Mouse (Mus musculus): ENCODE results near the gene Akap7. TPM values are rescaled to one million over a fixed set of nuclear protein-coding genes. Genes with fewer than 3 reads are reported as not detected.
A peak's percentile ranks its signal among the peaks of the same experiment; 100 is the strongest.

Akap7 gene
- polyA plus RNA-seq, 1 experiment from 2014 or later = 19.8 TPM

- no peak overlapping the region for H3K4me2 ChIP-seq
- no peak overlapping the region for H3K4me3 ChIP-seq (replicated peaks)
- no peak overlapping the region for H3K9ac ChIP-seq (replicated peaks)
- H3K27me3 ChIP-seq = no peaks in the 10 kb centered on the region
- H3K4me1 ChIP-seq (replicated peaks) = no peaks in the 10 kb centered on the region
- WGBS = 94% methylated on average over 4 of the region's 4 CpGs
- H3K9me3 ChIP-seq = no peaks in the 10 kb centered on the region
- no peak for ATAC-seq (ENCODE audit: insufficient number of reproducible peaks, insufficient read depth, low FRiP score, low TSS enrichment, low read depth)
- H3K27ac ChIP-seq = no peak overlapping the region
- H3K36me3 ChIP-seq = no peaks in the 10 kb centered on the region
Observed at GRCm38 (mm10) chr10:25253006-25253405, 54.7 kb downstream of the Akap7 start.

- Histone ChIP-seq H3K9me3 (no peaks in the 10 kb centered on the region), H3K27me3 (no peaks in the 10 kb centered on the region), H3K9ac (replicated peaks) (no peak overlapping the region), H3K4me2 (no peak overlapping the region), H3K27ac (no peak overlapping the region), H3K4me1 (replicated peaks) (no peaks in the 10 kb centered on the region), H3K4me3 (replicated peaks) (no peak overlapping the region), H3K36me3 (no peaks in the 10 kb centered on the region)
- no peak for ATAC-seq (ENCODE audit: insufficient number of reproducible peaks, insufficient read depth, low FRiP score, low TSS enrichment, low read depth)
- 41% methylated on average over 12 of the region's 12 CpGs for WGBS
Observed at GRCm38 (mm10) chr10:25250108-25250507, 57.6 kb downstream of the Akap7 start.

GRCm38 (mm10) chr10:25246173-25246572 is 61.5 kb downstream of the Akap7 start:
- Histone ChIP-seq H3K4me3 (replicated peaks) (no peak overlapping the region), H3K27ac (no peak overlapping the region), H3K9me3 (no peaks in the 10 kb centered on the region), H3K36me3 (no peaks in the 10 kb centered on the region), H3K4me1 (replicated peaks) (no peaks in the 10 kb centered on the region), H3K9ac (replicated peaks) (no peak overlapping the region), H3K27me3 (no peaks in the 10 kb centered on the region), H3K4me2 (no peak overlapping the region)
- WGBS = 48% methylated on average over 4 of the region's 4 CpGs
- ATAC-seq (ENCODE audit: insufficient number of reproducible peaks, insufficient read depth, low FRiP score, low TSS enrichment, low read depth) = no peak

DNA sequence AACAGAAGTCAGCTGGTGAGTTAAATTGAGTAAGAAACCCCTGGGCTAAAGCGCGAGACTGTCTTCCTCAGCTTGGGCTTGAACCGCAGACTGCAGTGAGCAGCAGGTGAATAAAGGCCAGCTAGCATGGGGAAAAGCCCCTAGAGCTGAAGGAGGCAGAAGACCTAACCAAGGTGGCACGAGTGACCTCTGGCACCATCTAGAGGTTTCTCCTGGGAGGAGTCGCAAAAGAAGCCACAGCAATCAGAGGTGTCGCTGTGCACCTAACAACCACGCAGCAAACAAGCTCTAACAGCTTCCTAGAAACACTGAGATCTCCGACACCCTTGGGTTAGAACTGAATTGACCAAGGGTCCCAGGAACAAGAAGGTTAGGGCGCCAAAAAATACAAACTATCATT is 68.5 kb downstream of the Akap7 start:
- WGBS = 33% methylated on average over 9 of the region's 9 CpGs
- ATAC-seq (ENCODE audit: insufficient number of reproducible peaks, insufficient read depth, low FRiP score, low TSS enrichment, low read depth) = no peak
- H3K27ac ChIP-seq = no peak overlapping the region

DNA sequence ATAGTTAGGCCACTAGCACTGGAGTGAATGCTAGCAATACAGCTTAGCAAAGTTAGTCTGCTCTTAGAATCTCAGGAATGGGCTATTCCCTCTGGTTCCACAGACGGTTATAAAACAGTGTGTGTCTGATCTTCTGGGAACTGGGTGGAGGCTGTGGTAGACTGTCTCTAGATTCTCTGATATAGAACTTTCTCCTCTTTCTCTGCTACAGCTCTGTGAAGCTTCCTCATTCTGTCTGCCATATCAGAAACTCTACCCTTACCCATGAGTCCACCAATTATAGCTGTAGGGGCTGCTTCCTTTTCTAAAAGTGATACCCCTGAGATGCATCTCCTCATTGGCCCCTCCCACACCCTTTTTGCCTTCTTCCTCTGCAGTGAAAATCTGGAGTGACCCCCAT is 73.6 kb downstream of the Akap7 start:
- WGBS = 64% methylated on average over 1 of the region's 1 CpGs
- Histone ChIP-seq H3K4me2 (no peak overlapping the region), H3K27ac (no peak overlapping the region), H3K27me3 (no peaks in the 10 kb centered on the region), H3K4me3 (replicated peaks) (no peak overlapping the region), H3K9me3 (no peaks in the 10 kb centered on the region), H3K4me1 (replicated peaks) (peaks cover 21% of the 10 kb centered on the region), H3K9ac (replicated peaks) (no peak overlapping the region), H3K36me3 (0 out of 2 replicates have a peak, but pooled peaks cover 3% of the 10 kb centered on the region)
- no peak for ATAC-seq (ENCODE audit: insufficient number of reproducible peaks, insufficient read depth, low FRiP score, low TSS enrichment, low read depth)

More for the DNA sequence above, 68.5 kb downstream of the Akap7 start:
- Histone ChIP-seq H3K4me1 (replicated peaks) (no peaks in the 10 kb centered on the region), H3K4me2 (no peak overlapping the region), H3K9ac (replicated peaks) (no peak overlapping the region), H3K36me3 (0 out of 2 replicates have a peak, but pooled peaks cover 3% of the 10 kb centered on the region), H3K4me3 (replicated peaks) (no peak overlapping the region), H3K27me3 (no peaks in the 10 kb centered on the region), H3K9me3 (no peaks in the 10 kb centered on the region)

DNA sequence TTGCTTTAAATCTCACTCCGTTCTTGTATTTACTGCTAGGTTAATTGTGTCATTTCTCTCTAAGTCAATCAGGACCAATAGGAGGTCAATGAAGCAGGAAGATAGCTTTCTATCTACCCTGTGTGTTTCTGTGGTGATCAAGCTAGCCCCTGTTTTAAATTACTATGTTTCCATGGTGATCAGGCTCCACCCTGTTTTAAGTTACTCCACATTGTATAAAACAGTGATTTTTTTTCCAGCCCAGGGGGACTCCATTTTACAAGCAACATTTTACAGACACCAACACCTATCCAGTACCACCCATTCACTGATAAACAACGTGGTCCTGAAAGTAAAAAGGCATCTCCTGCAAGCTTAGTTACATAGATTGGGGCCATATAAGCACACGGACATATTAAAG is 75.0 kb downstream of the Akap7 start:
- Histone ChIP-seq H3K27me3 (no peaks in the 10 kb centered on the region), H3K9ac (replicated peaks) (no peak overlapping the region)

GRCm38 (mm10) chr10:25231358-25231757 is 76.3 kb downstream of the Akap7 start:
- peaks cover 21% of the 10 kb centered on the region for H3K4me1 ChIP-seq (replicated peaks)
- ATAC-seq (ENCODE audit: insufficient number of reproducible peaks, insufficient read depth, low FRiP score, low TSS enrichment, low read depth) = no peak
- H3K36me3 ChIP-seq = no peaks in the 10 kb centered on the region
- H3K27me3 ChIP-seq = no peaks in the 10 kb centered on the region
- H3K4me2 ChIP-seq = no peak overlapping the region
- 26% methylated on average over 5 of the region's 5 CpGs for WGBS
- no peaks in the 10 kb centered on the region for H3K9me3 ChIP-seq
- H3K4me3 ChIP-seq (replicated peaks) = no peak overlapping the region
- H3K27ac ChIP-seq = no peak overlapping the region
- no peak overlapping the region for H3K9ac ChIP-seq (replicated peaks)

More for the DNA sequence above, 75.0 kb downstream of the Akap7 start:
- Histone ChIP-seq H3K36me3 (0 out of 2 replicates have a peak, but pooled peaks cover under 1% of the 10 kb centered on the region), H3K4me1 (replicated peaks) (peaks cover 21% of the 10 kb centered on the region), H3K4me3 (replicated peaks) (no peak overlapping the region), H3K4me2 (peak overlapping the region; percentile 44), H3K27ac (no peak overlapping the region), H3K9me3 (no peaks in the 10 kb centered on the region)
- WGBS = 18% methylated on average over 3 of the region's 3 CpGs
- peak; percentile 80 for ATAC-seq (ENCODE audit: insufficient number of reproducible peaks, insufficient read depth, low FRiP score, low TSS enrichment, low read depth)

- Histone ChIP-seq H3K27ac (no peak overlapping the region), H3K4me1 (replicated peaks) (peaks cover 6% of the 10 kb centered on the region; the same call in 1 of the 2 replicates), H3K9ac (replicated peaks) (no peak overlapping the region), H3K27me3 (no peaks in the 10 kb centered on the region), H3K4me2 (no peak overlapping the region), H3K4me3 (replicated peaks) (no peak overlapping the region), H3K36me3 (no peaks in the 10 kb centered on the region), H3K9me3 (no peaks in the 10 kb centered on the region)
- WGBS = 66% methylated on average over 5 of the region's 5 CpGs
- no peak for ATAC-seq (ENCODE audit: insufficient number of reproducible peaks, insufficient read depth, low FRiP score, low TSS enrichment, low read depth)
Observed at GRCm38 (mm10) chr10:25224371-25224770, 83.3 kb downstream of the Akap7 start.

- H3K27ac ChIP-seq = no peak overlapping the region
- H3K9me3 ChIP-seq = no peaks in the 10 kb centered on the region
- H3K27me3 ChIP-seq = no peaks in the 10 kb centered on the region
- ATAC-seq (ENCODE audit: insufficient number of reproducible peaks, insufficient read depth, low FRiP score, low TSS enrichment, low read depth) = no peak
- WGBS = 91% methylated on average over 3 of the region's 3 CpGs
- no peaks in the 10 kb centered on the region for H3K36me3 ChIP-seq
- H3K4me2 ChIP-seq = no peak overlapping the region
- H3K4me1 ChIP-seq (replicated peaks) = peaks cover 6% of the 10 kb centered on the region; the same call in 1 of the 2 replicates
- no peak overlapping the region for H3K9ac ChIP-seq (replicated peaks)
- H3K4me3 ChIP-seq (replicated peaks) = no peak overlapping the region
Observed at GRCm38 (mm10) chr10:25220754-25221153, 86.9 kb downstream of the Akap7 start.

DNA sequence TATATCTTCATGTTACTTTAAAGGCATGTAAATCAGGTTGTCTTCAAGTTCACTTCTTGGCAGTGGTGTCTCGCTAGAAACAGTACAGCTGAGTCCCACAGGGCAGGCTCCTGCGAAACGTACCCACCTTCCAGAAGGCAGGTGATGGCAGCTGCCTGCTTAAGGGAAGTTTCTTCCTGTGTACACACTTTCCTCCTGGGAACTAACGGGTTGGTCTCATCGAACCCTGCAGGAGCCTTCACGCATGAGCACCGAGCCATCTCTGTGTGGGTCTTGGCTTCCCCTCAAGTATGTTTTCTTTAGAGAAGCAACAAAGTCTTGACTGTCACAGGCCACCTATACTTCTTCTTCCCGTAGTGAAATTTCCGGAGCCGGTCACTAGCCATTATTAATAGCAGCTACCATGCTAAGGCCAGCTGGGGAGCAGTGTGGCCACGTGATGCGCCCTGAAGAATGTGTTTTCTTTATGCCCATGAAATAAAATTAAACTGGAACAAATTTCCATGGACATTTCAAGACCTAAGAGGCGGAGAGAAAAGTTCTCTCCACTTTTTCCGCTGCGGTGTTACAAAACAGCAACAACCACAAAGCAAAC is 87.7 kb downstream of the Akap7 start:
- H3K4me3 ChIP-seq (replicated peaks) = no peak overlapping the region
- ATAC-seq (ENCODE audit: insufficient number of reproducible peaks, insufficient read depth, low FRiP score, low TSS enrichment, low read depth) = no peak
- H3K9ac ChIP-seq (replicated peaks) = no peak overlapping the region
- no peak overlapping the region for H3K4me2 ChIP-seq
- H3K4me1 ChIP-seq (replicated peaks) = peaks cover 6% of the 10 kb centered on the region; the same call in 1 of the 2 replicates
- H3K27me3 ChIP-seq = no peaks in the 10 kb centered on the region
- no peaks in the 10 kb centered on the region for H3K36me3 ChIP-seq
- 84% methylated on average over 15 of the region's 15 CpGs for WGBS
- no peaks in the 10 kb centered on the region for H3K9me3 ChIP-seq
- no peak overlapping the region for H3K27ac ChIP-seq

DNA sequence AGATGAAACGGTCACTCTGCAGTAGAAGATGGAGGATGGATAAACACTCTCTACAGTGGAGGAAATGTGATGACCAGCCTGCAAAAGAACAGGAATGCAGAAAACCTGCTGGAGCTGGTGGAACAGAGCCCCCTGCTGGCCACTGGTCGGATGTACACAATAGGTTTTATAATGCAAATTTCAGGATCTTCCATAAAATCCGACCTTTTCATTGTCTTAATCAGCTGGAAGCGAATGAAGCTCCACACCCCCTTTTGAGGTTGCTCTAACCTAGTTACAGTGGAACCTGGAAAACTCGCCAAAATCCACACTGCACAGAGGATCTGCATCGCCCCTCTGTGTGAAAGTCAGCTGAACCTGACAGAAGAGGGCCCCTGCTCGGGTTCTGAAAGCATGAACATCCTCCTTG is 88.4 kb downstream of the Akap7 start:
- no peaks in the 10 kb centered on the region for H3K9me3 ChIP-seq
- H3K27ac ChIP-seq = no peak overlapping the region
- 31% methylated on average over 7 of the region's 7 CpGs for WGBS
- H3K4me3 ChIP-seq (replicated peaks) = no peak overlapping the region
- H3K27me3 ChIP-seq = no peaks in the 10 kb centered on the region
- H3K36me3 ChIP-seq = no peaks in the 10 kb centered on the region
- H3K4me1 ChIP-seq (replicated peaks) = no peaks in the 10 kb centered on the region
- no peak for ATAC-seq (ENCODE audit: insufficient number of reproducible peaks, insufficient read depth, low FRiP score, low TSS enrichment, low read depth)
- no peak overlapping the region for H3K4me2 ChIP-seq
- no peak overlapping the region for H3K9ac ChIP-seq (replicated peaks)

- Histone ChIP-seq H3K36me3 (no peaks in the 10 kb centered on the region), H3K9me3 (no peaks in the 10 kb centered on the region), H3K9ac (replicated peaks) (no peak overlapping the region), H3K4me1 (replicated peaks) (no peaks in the 10 kb centered on the region), H3K4me3 (replicated peaks) (no peak overlapping the region), H3K27ac (no peak overlapping the region), H3K4me2 (no peak overlapping the region), H3K27me3 (no peaks in the 10 kb centered on the region)
- 71% methylated on average over 7 of the region's 7 CpGs for WGBS
- no peak for ATAC-seq (ENCODE audit: insufficient number of reproducible peaks, insufficient read depth, low FRiP score, low TSS enrichment, low read depth)
Observed at GRCm38 (mm10) chr10:25218746-25219145, 88.9 kb downstream of the Akap7 start.

Data from limb, embryonic 12.5 days (tissue).